Mouse (Mus musculus) small intestine, adult 2 months (tissue): ENCODE measurements around the gene Rasgrf1.

ENCODE experiments used
- CTCF ChIP-seq: fragments of 200-500 bp; IDR thresholded peaks from 2 replicates; pipeline ENCODE4 v1.5.1; 2012; ENCODE audit warnings: low read depth, mild to moderate bottlenecking, control low read depth, inconsistent platforms, low read length, moderate library complexity, mixed read lengths; ENCODE audit not compliant: insufficient replicate concordance, insufficient read length; ENCODE audit errors: extremely low read depth
- POLR2A ChIP-seq: fragments of 200-500 bp; IDR thresholded peaks from 2 replicates; pipeline ENCODE4 v1.6.1; 2012; ENCODE audit warnings: low read depth, mild to moderate bottlenecking, control low read depth, inconsistent platforms, low read length, moderate library complexity

GRCm38 (mm10) chr9:89868093-89868729 lies 41.5 kb upstream of the Rasgrf1 start:
- TF ChIP-seq CTCF (no peak), POLR2A (no peak)
